Mouse (Mus musculus) lung, postnatal 0 days (tissue): ENCODE results near the gene Zfp46. TPM values are rescaled to one million over a fixed set of nuclear protein-coding genes. Genes with fewer than 3 reads are reported as not detected.

Source experiments
- ATAC-seq: fragments of 200-750 bp; cut with Nextera tagmentation; 2 replicates; pipeline ENCODE4 v1.8.0; 2017; ENCODE audit warnings: moderate library complexity
- DNase-seq: peaks from one replicate; pipeline ENCODE4 v3.0.0-alpha.2; 2016; ENCODE audit warnings: low spot score
- H3K27ac ChIP-seq: fragments of 300-500 bp; sonication (generic); 2 replicates; pipeline ENCODE4 v1.5.1; 2014; ENCODE audit warnings: antibody characterized with exemption, mild to moderate bottlenecking, low read length, mixed read lengths
- H3K27me3 ChIP-seq: fragments of 300-500 bp; sonication (generic); replicated peaks from 2 replicates; pipeline ENCODE4 v1.6.1; 2014; ENCODE audit warnings: low read length, mixed read lengths; ENCODE audit not compliant: insufficient read depth
- H3K36me3 ChIP-seq: fragments of 300-500 bp; sonication (generic); 2 replicates; pipeline ENCODE4 v1.6.1; 2014; ENCODE audit warnings: low read length, mixed read lengths; ENCODE audit not compliant: insufficient read depth
- H3K4me1 ChIP-seq: fragments of 300-500 bp; sonication (generic); 2 replicates; pipeline ENCODE4 v1.6.1; 2014; ENCODE audit warnings: antibody characterized with exemption, low read depth, low read length, mixed read lengths; ENCODE audit not compliant: insufficient read depth
- H3K4me2 ChIP-seq: fragments of 300-500 bp; sonication (generic); replicated peaks from 2 replicates; pipeline ENCODE4 v1.6.1; 2014; ENCODE audit warnings: low read depth, mild to moderate bottlenecking, low read length, moderate library complexity, mixed read lengths
- H3K4me3 ChIP-seq: fragments of 300-500 bp; sonication (generic); 2 replicates; pipeline ENCODE4 v1.5.1; 2014; ENCODE audit warnings: low read depth, low read length
- H3K9ac ChIP-seq: fragments of 300-500 bp; sonication (generic); replicated peaks from 2 replicates; pipeline ENCODE4 v1.6.1; 2014; ENCODE audit warnings: low read depth, mild to moderate bottlenecking
- H3K9me3 ChIP-seq: fragments of 300-500 bp; sonication (generic); 2 replicates; pipeline ENCODE4 v1.6.1; 2016; ENCODE audit warnings: low read length, mixed read lengths
- CTCF ChIP-seq: IDR thresholded peaks from 2 replicates; pipeline ENCODE4 v1.5.1; 2016; ENCODE audit warnings: antibody characterized with exemption, mild to moderate bottlenecking
- EP300 ChIP-seq: IDR thresholded peaks from 2 replicates; pipeline ENCODE4 v1.6.1; 2016; ENCODE audit warnings: antibody characterized with exemption, mild to moderate bottlenecking, control low read depth
- WGBS: fragments of 180-500 bp; shearing (Covaris S2); extraction: QIAGEN DNeasy Blood & Tissue Kit; methylation state at CpG from one replicate; pipeline ENCODE4 v1.1.7; 2014; 5-methylcytosine and 5-hydroxymethylcytosine counted together
- polyA plus RNA-seq: library from polyadenylated mRNA; unstranded; fragments of >200 nt; fragmentation: Nextera tagmentation; extraction: Ambion mirVana; gene quantifications from 2 replicates; pipeline ENCODE4 v1.2.1, GENCODE M21; 2015

Zfp46 gene
- polyA plus RNA-seq, 1 experiment from 2014 or later: 21.0 TPM

DNA sequence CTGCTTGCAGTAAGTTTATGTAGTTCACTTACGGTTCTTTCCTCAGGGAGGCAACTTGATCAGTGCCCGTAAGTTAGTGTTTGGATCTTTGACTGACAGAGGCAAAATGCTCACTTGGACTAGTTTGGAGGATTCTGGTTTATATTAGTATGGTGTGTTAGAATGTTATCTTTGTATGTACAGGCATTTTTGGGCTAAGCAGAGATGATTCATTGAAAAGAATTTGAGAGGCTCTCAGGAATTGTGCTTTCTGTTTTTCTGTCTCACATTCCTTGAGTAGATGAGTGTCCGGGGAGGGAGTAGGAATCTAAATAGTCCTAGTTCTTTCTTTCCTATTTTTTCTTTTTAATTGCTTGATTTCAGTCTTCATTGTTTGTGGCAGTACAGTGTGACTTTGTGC lies 48.7 kb downstream of the Zfp46 start:
- ATAC-seq (no peak), DNase-seq (no peak)
- TF ChIP-seq EP300 (0 out of 2 replicates have a peak, but pooled peaks have one; percentile 21), CTCF (no peak)
- Histone ChIP-seq H3K4me1 (no peaks in the 10 kb centered on the region), H3K9me3 (no peaks in the 10 kb centered on the region), H3K27ac (no peak overlapping the region), H3K36me3 (0 out of 2 replicates have a peak, but pooled peaks cover 8% of the 10 kb centered on the region), H3K4me3 (no peak overlapping the region), H3K4me2 (no peak overlapping the region), H3K9ac (no peak overlapping the region), H3K27me3 (no peaks in the 10 kb centered on the region)
- WGBS: 77% methylated on average over 3 of the region's 3 CpGs

DNA sequence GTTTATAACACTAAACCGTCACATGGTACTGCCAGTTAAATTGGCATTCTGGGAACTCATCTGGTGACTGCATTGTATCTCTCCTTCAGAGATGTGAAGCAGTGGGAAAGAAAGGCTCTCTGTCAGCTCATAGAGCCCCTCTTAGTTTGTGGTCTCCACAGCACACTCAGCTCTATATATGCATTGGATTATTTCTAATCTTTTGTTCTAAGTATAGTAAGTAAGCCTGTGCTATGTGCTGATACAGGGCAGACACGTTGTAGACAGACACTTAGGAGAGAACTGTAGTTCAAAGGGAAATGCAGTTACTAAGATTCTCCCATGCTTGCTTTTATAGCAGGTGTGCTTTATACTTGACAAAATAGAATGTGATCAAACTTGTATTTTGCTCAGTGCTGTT lies 50.6 kb downstream of the Zfp46 start:
- no peak overlapping the region for H3K27ac ChIP-seq
- no peak overlapping the region for H3K4me2 ChIP-seq
- DNase-seq (no peak), ATAC-seq (no peak)
- no peak overlapping the region for H3K4me3 ChIP-seq
- H3K9ac ChIP-seq: no peak overlapping the region
- no peak for TF ChIP-seq CTCF
- TF ChIP-seq EP300: no peak
- H3K9me3 ChIP-seq: no peaks in the 10 kb centered on the region
- no peaks in the 10 kb centered on the region for H3K27me3 ChIP-seq
- peaks cover 8% of the 10 kb centered on the region; the same call in 1 of the 2 replicates for H3K36me3 ChIP-seq
- WGBS: 63% methylated on average over 2 of the region's 2 CpGs
- H3K4me1 ChIP-seq: no peaks in the 10 kb centered on the region

DNA sequence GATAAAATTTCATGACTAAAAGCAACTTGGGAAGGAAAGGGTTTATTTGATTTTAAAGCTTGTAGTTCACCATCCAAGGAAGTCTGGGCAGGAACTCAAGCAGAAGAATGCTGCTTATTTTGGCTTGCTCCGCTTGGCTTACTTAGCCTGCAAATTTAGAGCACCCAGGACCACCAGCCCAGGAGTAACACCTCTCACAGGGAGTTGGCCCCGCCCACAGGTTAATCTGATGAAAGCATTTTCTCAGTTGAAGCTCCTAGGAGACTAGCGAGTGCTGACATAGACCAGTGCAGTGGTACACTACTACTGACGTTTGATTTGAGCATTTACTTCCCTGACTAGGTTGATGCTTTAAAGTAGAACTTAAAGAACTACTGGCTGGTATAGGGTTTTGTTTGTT lies 52.6 kb downstream of the Zfp46 start:
- Histone ChIP-seq H3K4me1 (no peaks in the 10 kb centered on the region), H3K9me3 (no peaks in the 10 kb centered on the region), H3K36me3 (peaks cover 8% of the 10 kb centered on the region; the same call in 1 of the 2 replicates), H3K27ac (no peak overlapping the region), H3K27me3 (no peaks in the 10 kb centered on the region), H3K9ac (no peak overlapping the region), H3K4me2 (no peak overlapping the region), H3K4me3 (no peak overlapping the region)
- DNase-seq (no peak), ATAC-seq (no peak)
- 65% methylated on average over 4 of the region's 4 CpGs for WGBS
- no peak for TF ChIP-seq EP300
- no peak for TF ChIP-seq CTCF

Other genes starting within 250 kb of the Zfp46 start
- gene Rpl11, start 231.3 kb upstream of the Zfp46 start, polyA plus RNA-seq: 325 and 355 TPM in 2 replicates
- 430 and 477 TPM in 2 replicates for gene Id3, start 141.2 kb upstream of the Zfp46 start, polyA plus RNA-seq
- 17.8 and 19.1 TPM in 2 replicates for gene E2f2, start 112.3 kb upstream of the Zfp46 start, polyA plus RNA-seq
- 5.4 and 5.5 TPM in 2 replicates for gene Asap3, start 78.3 kb upstream of the Zfp46 start, polyA plus RNA-seq
- gene Tcea3, start 37.0 kb upstream of the Zfp46 start, polyA plus RNA-seq: 26.8 and 29.1 TPM in 2 replicates
- 82.2 and 82.9 TPM in 2 replicates for gene Hnrnpr, start 26.3 kb downstream of the Zfp46 start, polyA plus RNA-seq
- 0.10 TPM in 1 of 2 replicates, not detected in the other for gene Htr1d, start 138.8 kb downstream of the Zfp46 start, polyA plus RNA-seq
- 0.36 and 0.78 TPM in 2 replicates for gene 6030445D17Rik, start 177.6 kb downstream of the Zfp46 start, polyA plus RNA-seq
- gene Luzp1, start 185.1 kb downstream of the Zfp46 start, polyA plus RNA-seq: 109 and 110 TPM in 2 replicates